Mouse (Mus musculus) A20 (cell line): ENCODE results near the gene Sugt1.

Experiments used
- DNase-seq: peaks from one replicate; pipeline ENCODE4 v3.0.0-alpha.2; 2011; ENCODE audit warnings: low read depth, low spot score

Sugt1 gene

GRCm38 (mm10) chr14:79677108-79677753, 89.7 kb downstream of the Sugt1 start:
- DNase-seq, result no peak

- DNase-seq, result no peak
Measured at GRCm38 (mm10) chr14:79677891-79678687, 90.6 kb downstream of the Sugt1 start.

- no peak for DNase-seq
Measured at GRCm38 (mm10) chr14:79680652-79681051, 93.2 kb downstream of the Sugt1 start.
